Mouse (Mus musculus) erythroid progenitor cell, adult 5-6 weeks (primary cell): Measurements from ENCODE around the gene Fam114a2. TPM values are rescaled to one million over a fixed set of nuclear protein-coding genes. Genes with fewer than 3 reads are reported as not detected.

Source experiments
- ATAC-seq: replicated peaks from 2 replicates; pipeline ENCODE4 v1.8.0; 2016; ENCODE audit warnings: moderate number of reproducible peaks, mild to moderate bottlenecking, moderate TSS enrichment, inconsistent platforms; ENCODE audit not compliant: poor library complexity, low FRiP score, severe bottlenecking
- total RNA-seq, 2 experiments: library from RNA; stranded (forward) in 1 of 2; stranded (reverse) in 1 of 2; fragments of 150-400 nt in 1 of 2; fragments of 186-747, 209-891 nt in 1 of 2; gene quantifications; 2 replicates each; pipeline versions ENCODE4 v1.2.3 to v1.2.4; 2015 to 2017; ENCODE audit warnings: low replicate concordance in 2 of 2

Fam114a2 gene
- total RNA-seq, 2 experiments from 2014 or later: 12.0 to 16.3 TPM

DNA sequence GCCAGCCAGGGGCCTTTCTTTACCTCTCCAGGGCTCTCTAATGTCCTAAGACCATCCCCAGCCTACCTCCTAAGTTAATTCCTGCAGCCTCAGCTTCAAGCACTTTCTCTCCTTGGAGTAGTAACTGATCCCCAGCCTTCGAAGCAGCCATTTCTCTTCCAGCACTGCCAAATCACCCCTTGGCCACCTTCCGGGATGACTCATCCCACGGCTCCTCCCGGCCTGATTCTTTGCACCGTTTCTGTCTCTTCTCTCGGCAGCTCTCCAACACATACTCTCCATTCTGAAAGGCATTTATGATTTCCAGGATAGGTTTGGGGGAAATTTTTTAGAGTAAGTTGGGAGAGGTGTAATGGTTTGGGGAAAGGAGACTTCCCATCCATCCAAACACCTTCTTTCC, 58.7 kb downstream of the Fam114a2 start:
- ATAC-seq: no peak

DNA sequence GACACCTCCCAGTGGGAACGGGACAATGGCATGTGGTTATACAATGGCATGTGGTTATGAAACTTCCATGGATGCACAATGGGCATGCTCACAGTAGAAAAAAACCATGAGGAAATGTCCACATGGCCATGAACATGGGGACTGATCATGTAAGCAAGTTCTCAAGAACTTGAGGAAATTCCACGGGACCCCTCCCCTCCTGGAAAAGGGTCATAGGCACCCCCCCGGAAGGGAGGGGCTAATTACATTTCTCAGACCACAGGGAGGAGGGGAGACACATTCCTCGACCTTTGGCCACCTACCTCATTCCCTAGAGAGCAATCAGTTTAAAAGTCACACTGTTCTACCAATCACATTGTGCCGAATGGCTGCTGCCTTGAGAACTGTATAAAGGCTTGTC, 64.0 kb downstream of the Fam114a2 start:
- ATAC-seq: no peak

DNA sequence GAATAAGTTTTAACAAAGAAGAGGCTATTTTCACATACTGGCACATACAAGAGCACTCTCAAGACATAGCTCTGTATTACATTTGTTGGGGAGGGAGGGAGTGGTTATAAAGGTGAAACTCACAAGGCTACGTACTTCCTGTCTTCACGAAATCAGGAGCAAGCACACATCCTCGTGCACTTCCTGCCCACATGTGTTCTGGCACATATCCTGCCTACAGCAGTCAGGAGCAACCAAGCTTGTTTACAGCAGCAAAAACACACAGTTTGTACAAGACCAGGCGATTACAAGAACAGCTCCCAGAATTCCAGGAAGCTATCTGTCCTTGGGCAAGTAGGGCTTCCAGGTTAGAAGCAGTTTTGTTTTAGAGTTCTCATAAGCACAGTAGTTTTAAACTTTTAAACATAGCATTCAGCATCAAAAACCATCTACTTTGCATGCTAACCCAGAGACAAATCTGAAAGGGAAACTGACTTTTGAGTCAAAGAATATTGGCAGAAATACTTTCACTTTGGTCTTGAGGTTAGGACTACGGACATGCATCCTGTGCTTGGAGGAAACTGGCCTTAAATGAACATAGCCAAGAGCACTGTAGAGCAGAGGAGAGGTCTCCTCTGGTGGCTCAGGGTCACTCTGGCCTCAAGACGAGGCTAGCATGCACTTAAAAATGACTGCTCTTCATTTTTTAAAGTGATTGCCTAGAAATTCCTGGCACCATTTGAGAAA, 73.0 kb downstream of the Fam114a2 start:
- no peak for ATAC-seq

DNA sequence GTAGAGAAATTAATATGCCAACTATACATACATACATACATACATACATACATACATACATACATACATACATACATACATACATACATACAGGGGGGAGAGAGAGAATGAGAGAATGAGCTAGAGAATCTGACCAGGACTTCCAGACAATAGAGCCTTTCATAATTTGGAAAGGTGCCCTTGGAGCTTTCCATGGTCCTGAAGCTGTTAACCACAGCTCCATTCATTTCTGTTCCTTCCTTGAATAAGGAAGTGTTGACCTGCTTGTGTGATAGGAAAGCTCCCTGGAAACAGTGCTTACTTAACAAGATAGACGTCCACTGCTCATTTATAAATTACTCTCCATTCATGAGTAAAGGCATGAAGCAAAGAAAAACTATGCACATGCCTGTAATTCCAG, 84.3 kb downstream of the Fam114a2 start:
- no peak for ATAC-seq

Other genes with a start within 250 kb of the Fam114a2 start
- 16.9 and 22.6 TPM in 2 replicates for gene Mfap3, start within 50 bp of the Fam114a2 start, total RNA-seq (2015; ENCODE audit: low replicate concordance)
- gene Mfap3, start within 50 bp of the Fam114a2 start, total RNA-seq (2017; ENCODE audit: low replicate concordance): 5.2 and 9.6 TPM in 2 replicates
- 50.5 and 56.6 TPM in 2 replicates for gene Galnt10, start 126.8 kb upstream of the Fam114a2 start, total RNA-seq (2015; ENCODE audit: low replicate concordance)
- 81.6 and 90.9 TPM in 2 replicates for gene Galnt10, start 126.8 kb upstream of the Fam114a2 start, total RNA-seq (2017; ENCODE audit: low replicate concordance)